Mouse (Mus musculus): ENCODE measurements around the gene Olfr11.

Olfr11 gene

GRCm38 (mm10) chr13:21642418-21642817 lies at the start of gene Olfr11:
Gene Olfr11, minus strand, starts transcription at chr13:21642518.
- DNase-seq (ENCODE audit: low spot score) = no peak

GRCm38 (mm10) chr13:21677305-21677704 lies 35.0 kb upstream of the Olfr11 start, which contains the start of gene Olfr1360:
Gene Olfr1360, minus strand, starts transcription at chr13:21677405.
- no peak for DNase-seq (ENCODE audit: low spot score)

DNA sequence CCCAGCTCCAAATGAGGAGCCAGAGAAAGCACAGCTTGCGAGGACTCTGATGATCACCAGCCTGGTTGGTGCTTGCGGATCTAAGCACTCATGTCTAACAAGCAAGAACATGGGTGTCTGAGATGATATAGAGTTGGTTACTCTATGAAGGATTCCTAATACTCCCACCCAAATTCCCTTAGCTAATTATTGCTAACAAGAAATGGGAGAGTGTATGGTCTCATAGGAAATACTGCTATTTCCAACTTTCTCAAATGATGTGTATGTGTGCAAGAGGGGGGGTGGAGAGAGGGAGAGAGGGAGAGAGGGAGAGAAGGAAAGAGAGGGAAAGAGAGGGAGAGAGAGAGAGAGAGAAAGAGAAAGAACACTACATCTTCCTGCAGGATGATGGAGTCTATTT lies 21.0 kb upstream of the Olfr11 start, which contains the start of gene Olfr1361:
Gene Olfr1361, minus strand, starts transcription at position 101 of the 400 bp plus-strand sequence.
- DNase-seq (ENCODE audit: low spot score) = no peak

DNA sequence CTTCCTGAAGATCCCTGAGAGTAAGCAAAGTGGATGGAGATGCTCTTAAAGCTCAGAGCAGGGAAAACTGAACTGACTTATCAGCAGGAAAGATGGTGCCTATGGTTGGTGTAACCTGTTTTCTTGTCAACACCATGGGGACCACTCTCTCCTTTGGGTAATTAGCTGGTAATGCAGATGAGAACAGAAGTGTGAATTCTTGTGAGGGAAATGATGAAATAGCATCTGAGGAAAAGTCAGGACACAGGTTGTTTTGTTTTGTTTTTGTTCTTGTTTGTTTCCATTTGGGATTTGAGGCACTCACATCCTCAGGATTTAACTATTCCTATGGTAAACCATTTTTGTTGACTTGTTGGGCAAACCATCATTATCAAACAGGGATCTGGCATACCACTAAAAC lies 28.4 kb downstream of the Olfr11 start, which contains the start of gene Olfr1362:
Gene Olfr1362, minus strand, starts transcription at position 101 of the 400 bp plus-strand sequence.
- no peak for DNase-seq (ENCODE audit: low spot score)

DNA sequence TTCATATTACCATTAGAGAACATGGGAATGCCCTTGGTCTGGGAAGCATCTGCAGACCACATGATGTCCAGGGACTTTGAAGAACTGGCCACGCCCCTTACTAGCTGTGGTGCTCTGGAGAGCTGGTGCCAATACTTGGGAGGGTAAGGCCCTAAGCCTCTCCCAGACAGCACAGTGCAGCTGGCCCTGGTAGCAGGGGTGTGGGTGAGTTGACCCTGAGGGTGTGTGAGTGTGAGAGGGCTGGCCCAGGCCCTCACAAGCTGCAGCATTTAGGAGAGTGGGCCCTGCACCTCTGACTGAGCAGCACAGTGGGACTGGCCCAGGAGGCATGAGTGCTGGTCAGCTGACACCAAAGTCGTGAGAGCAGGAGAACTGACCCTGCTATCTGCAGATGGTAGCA lies 50.7 kb downstream of the Olfr11 start:
- no peak for DNase-seq (ENCODE audit: low spot score)

All from ovary, adult 18-20 months (tissue).